Comparison of ENCODE assay signal across 8 mouse cellular contexts in genomic region chr6:55950345-55951110, GRCm38 (mm10).
DNase-seq lines count a peak whose midpoint lies in the region; ATAC-seq and TF ChIP-seq lines count a peak whose summit lies in the region.

No protein-coding gene starts in this region.

- no peak for TF ChIP-seq EP300 in heart, postnatal 0 days (IDR thresholded peaks at IDR 0.05; ENCODE audit: low read depth)
- TF ChIP-seq EP300 in liver, postnatal 0 days (IDR thresholded peaks at IDR 0.05; ENCODE audit: low read depth): no peak

- peak; percentile 46 for TF ChIP-seq CTCF in E14TG2a.4 (conservative IDR thresholded peaks at IDR 0.05; ENCODE audit: low read length)
- TF ChIP-seq CTCF in heart, postnatal 0 days (IDR thresholded peaks at IDR 0.05; ENCODE audit: low read depth): peak; percentile 89
- peak; percentile 86 for TF ChIP-seq CTCF in liver, postnatal 0 days (IDR thresholded peaks at IDR 0.05; ENCODE audit: low read depth)

- no peak for ATAC-seq in heart, postnatal 0 days (ENCODE audit: insufficient read depth, low read depth)
- 0 out of 2 replicates have a peak, but pooled peaks have one; percentile 33 for ATAC-seq in liver, postnatal 0 days
- peak; percentile 94 for ATAC-seq in neural tube, embryonic 15.5 days (ENCODE audit: low FRiP score)

- no peak overlapping the region for H3K27ac ChIP-seq in heart, postnatal 0 days (ENCODE audit: low read depth)
- H3K27ac ChIP-seq in liver, postnatal 0 days (ENCODE audit: low read depth): no peak overlapping the region
- no peak overlapping the region for H3K27ac ChIP-seq in neural tube, embryonic 15.5 days (replicated peaks)

- no peaks in the 10 kb centered on the region for H3K36me3 ChIP-seq in E14TG2a.4 (ENCODE audit: insufficient read depth, low read length)
- no peaks in the 10 kb centered on the region for H3K36me3 ChIP-seq in heart, postnatal 0 days (replicated peaks; ENCODE audit: control insufficient read depth, insufficient read depth, low read length)
- H3K36me3 ChIP-seq in liver, postnatal 0 days (replicated peaks; ENCODE audit: insufficient read depth, low read length): no peaks in the 10 kb centered on the region
- no peaks in the 10 kb centered on the region for H3K36me3 ChIP-seq in neural tube, embryonic 15.5 days

- no peak overlapping the region for H3K4me3 ChIP-seq in E14TG2a.4 (replicated peaks; ENCODE audit: low read length)
- no peak overlapping the region for H3K4me3 ChIP-seq in heart, postnatal 0 days (ENCODE audit: low read depth, low read length)
- no peak overlapping the region for H3K4me3 ChIP-seq in liver, postnatal 0 days (ENCODE audit: low read depth, low read length)
- H3K4me3 ChIP-seq in neural tube, embryonic 15.5 days (replicated peaks): no peak overlapping the region

- no peak overlapping the region for H3K4me2 ChIP-seq in heart, postnatal 0 days (ENCODE audit: low read depth, low read length)
- no peak overlapping the region for H3K4me2 ChIP-seq in liver, postnatal 0 days (ENCODE audit: low read depth, low read length)
- no peak overlapping the region for H3K4me2 ChIP-seq in neural tube, embryonic 15.5 days

- H3K27me3 ChIP-seq in E14TG2a.4 (ENCODE audit: insufficient read depth, low read length): no peaks in the 10 kb centered on the region
- no peaks in the 10 kb centered on the region for H3K27me3 ChIP-seq in heart, postnatal 0 days (ENCODE audit: control insufficient read depth, insufficient read depth, low read length)
- H3K27me3 ChIP-seq in liver, postnatal 0 days (ENCODE audit: insufficient read depth, low read length): no peaks in the 10 kb centered on the region
- no peaks in the 10 kb centered on the region for H3K27me3 ChIP-seq in neural tube, embryonic 15.5 days (replicated peaks)

- no peak overlapping the region for H3K9ac ChIP-seq in heart, postnatal 0 days (replicated peaks; ENCODE audit: low read depth, low read length)
- no peak overlapping the region for H3K9ac ChIP-seq in liver, postnatal 0 days (replicated peaks)
- no peak overlapping the region for H3K9ac ChIP-seq in neural tube, embryonic 15.5 days (replicated peaks)

- no peaks in the 10 kb centered on the region for H3K9me3 ChIP-seq in E14TG2a.4 (ENCODE audit: low read length)
- no peaks in the 10 kb centered on the region for H3K9me3 ChIP-seq in heart, postnatal 0 days (replicated peaks; ENCODE audit: control insufficient read depth, low read length)
- H3K9me3 ChIP-seq in liver, postnatal 0 days (ENCODE audit: low read length): no peaks in the 10 kb centered on the region
- no peaks in the 10 kb centered on the region for H3K9me3 ChIP-seq in neural tube, embryonic 15.5 days (replicated peaks)

- DNase-seq in adrenal gland, adult 2 months: peak; percentile 46
- DNase-seq in embryo, embryonic 11 days: peak; percentile 78
- peak; percentile 73 for DNase-seq in heart, postnatal 0 days (ENCODE audit: low spot score)
- DNase-seq in kidney, postnatal 36 days: peak; percentile 49 to 67
- DNase-seq in liver, postnatal 0 days: peak; percentile 30
- DNase-seq in spleen, adult 12 weeks (ENCODE audit: low spot score): no peak

- WGBS in heart, postnatal 0 days: 65% methylated on average over 8 of the region's 8 CpGs
- WGBS in liver, postnatal 0 days (ENCODE audit: insufficient replicate concordance): 66% methylated on average over 8 of the region's 8 CpGs
- WGBS in neural tube, embryonic 15.5 days: 78% methylated on average over 8 of the region's 8 CpGs

- no peaks in the 10 kb centered on the region for H3K4me1 ChIP-seq in E14TG2a.4 (replicated peaks; ENCODE audit: low read depth, low read length)
- H3K4me1 ChIP-seq in heart, postnatal 0 days (ENCODE audit: control insufficient read depth, insufficient read depth): no peaks in the 10 kb centered on the region
- no peaks in the 10 kb centered on the region for H3K4me1 ChIP-seq in liver, postnatal 0 days (ENCODE audit: insufficient read depth)
- no peaks in the 10 kb centered on the region for H3K4me1 ChIP-seq in neural tube, embryonic 15.5 days
